Mouse (Mus musculus) embryonic facial prominence, embryonic 12.5 days (tissue): ENCODE measurements around the gene Lsamp. TPM values are rescaled to one million over a fixed set of nuclear protein-coding genes. Genes with fewer than 3 reads are reported as not detected.

Experiments
- ATAC-seq: fragments of 200-750 bp; cut with Nextera tagmentation; 2 replicates; pipeline ENCODE4 v1.8.0; 2017; ENCODE audit not compliant: insufficient number of reproducible peaks, insufficient read depth, low FRiP score, low TSS enrichment
- H3K27ac ChIP-seq: fragments of 300-500 bp; sonication (generic); 2 replicates; pipeline ENCODE4 v1.5.1; 2016; ENCODE audit warnings: mild to moderate bottlenecking
- H3K27me3 ChIP-seq: fragments of 300-500 bp; sonication (generic); 2 replicates; pipeline ENCODE4 v1.6.1; 2016; ENCODE audit warnings: mild to moderate bottlenecking, moderate library complexity
- H3K36me3 ChIP-seq: fragments of 300-500 bp; sonication (generic); 2 replicates; pipeline ENCODE4 v1.6.1; 2016; ENCODE audit warnings: mild to moderate bottlenecking
- H3K4me1 ChIP-seq: fragments of 300-500 bp; sonication (generic); 2 replicates; pipeline ENCODE4 v1.6.1; 2016
- H3K4me2 ChIP-seq: fragments of 300-500 bp; sonication (generic); replicated peaks from 2 replicates; pipeline ENCODE4 v1.6.1; 2016; ENCODE audit warnings: mild to moderate bottlenecking, moderate library complexity
- H3K4me3 ChIP-seq: fragments of 300-500 bp; sonication (generic); 2 replicates; pipeline ENCODE4 v1.5.1; 2016; ENCODE audit warnings: mild to moderate bottlenecking
- H3K9ac ChIP-seq: fragments of 300-500 bp; sonication (generic); 2 replicates; pipeline ENCODE4 v1.6.1; 2016; ENCODE audit warnings: mild to moderate bottlenecking, moderate library complexity
- H3K9me3 ChIP-seq: fragments of 300-500 bp; sonication (generic); 2 replicates; pipeline ENCODE4 v1.6.1; 2016; ENCODE audit warnings: mild to moderate bottlenecking, moderate library complexity
- WGBS: fragments of 180-500 bp; shearing (Covaris S2); methylation state at CpG from one replicate; pipeline ENCODE4 v1.1.7; 2016; 5-methylcytosine and 5-hydroxymethylcytosine counted together
- polyA plus RNA-seq: library from polyadenylated mRNA; unstranded; fragments of >200 nt; fragmentation: Nextera tagmentation; extraction: Ambion mirVana; gene quantifications from 2 replicates; pipeline ENCODE4 v1.2.1, GENCODE M21; 2016

The Lsamp gene
- polyA plus RNA-seq, 1 experiment from 2014 or later: 11.5 TPM

DNA sequence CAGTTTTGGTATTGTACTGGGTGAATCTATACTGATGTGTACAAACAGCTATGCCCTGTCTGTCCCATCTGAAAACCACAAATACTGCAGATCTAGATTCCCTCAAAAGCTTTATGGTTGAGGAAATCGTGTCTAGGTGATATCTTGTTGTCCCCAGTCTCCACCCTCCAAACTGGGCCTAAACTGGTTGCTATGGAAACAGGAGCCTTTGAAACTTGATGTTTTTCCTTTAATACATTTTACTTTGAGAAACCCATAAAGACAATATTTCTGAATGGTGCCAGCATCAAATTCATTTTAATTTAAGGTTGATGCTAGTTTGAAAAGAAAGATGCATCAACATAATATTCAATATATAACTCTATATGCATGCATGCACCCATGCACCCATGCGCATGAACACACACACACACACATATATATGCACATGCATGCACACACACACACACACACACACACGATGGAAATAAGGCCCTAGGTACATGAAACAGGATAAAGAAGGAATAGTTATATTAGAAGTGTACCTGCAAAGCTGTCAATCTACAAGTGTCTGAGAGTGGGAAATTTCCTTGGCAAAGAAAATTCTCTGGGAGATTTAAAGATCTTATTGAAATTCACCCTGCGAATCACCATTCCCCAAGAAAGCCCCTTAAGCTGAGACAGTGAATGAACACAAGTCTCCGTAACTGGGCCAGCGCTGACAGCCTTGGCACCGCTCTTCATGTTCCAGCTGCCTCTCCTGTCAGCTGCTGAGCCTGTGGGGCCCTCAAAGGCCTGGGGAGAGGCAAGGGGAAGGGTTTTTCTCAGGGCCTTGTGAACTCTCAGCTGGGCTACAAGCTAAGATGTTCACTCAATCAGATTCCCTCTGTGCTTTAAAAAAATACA, 525.2 kb downstream of the Lsamp start:
- Histone ChIP-seq H3K36me3 (no peaks in the 10 kb centered on the region), H3K9ac (no peak overlapping the region), H3K9me3 (no peaks in the 10 kb centered on the region), H3K4me3 (no peak overlapping the region), H3K27me3 (no peaks in the 10 kb centered on the region), H3K4me1 (no peaks in the 10 kb centered on the region), H3K27ac (no peak overlapping the region), H3K4me2 (no peak overlapping the region)
- no peak for ATAC-seq
- WGBS: 83% methylated on average over 7 of the region's 7 CpGs

DNA sequence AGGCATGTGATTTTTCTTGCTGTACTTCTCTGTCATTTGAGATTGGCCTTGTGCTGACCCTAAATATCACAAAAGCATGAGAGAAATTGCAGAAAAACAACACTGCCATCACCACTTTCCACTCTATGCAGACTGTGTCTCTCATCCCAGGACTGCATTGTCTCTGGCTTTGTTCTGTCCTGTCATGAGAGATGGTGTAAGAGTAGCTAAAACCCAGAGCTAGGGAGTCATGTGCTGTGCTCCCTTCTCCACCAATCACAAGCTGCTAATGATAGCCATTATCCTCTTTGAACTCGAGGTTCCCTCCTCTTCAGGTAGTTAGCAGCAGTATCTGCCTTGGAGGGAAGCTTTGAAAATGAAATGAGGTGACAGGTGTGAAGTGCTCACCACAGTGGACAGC, 552.6 kb downstream of the Lsamp start:
- Histone ChIP-seq H3K27me3 (no peaks in the 10 kb centered on the region), H3K9ac (no peak overlapping the region), H3K4me3 (no peak overlapping the region), H3K36me3 (no peaks in the 10 kb centered on the region), H3K4me2 (no peak overlapping the region), H3K4me1 (no peaks in the 10 kb centered on the region), H3K9me3 (no peaks in the 10 kb centered on the region), H3K27ac (no peak overlapping the region)
- 31% methylated on average over 1 of the region's 1 CpGs for WGBS
- no peak for ATAC-seq

DNA sequence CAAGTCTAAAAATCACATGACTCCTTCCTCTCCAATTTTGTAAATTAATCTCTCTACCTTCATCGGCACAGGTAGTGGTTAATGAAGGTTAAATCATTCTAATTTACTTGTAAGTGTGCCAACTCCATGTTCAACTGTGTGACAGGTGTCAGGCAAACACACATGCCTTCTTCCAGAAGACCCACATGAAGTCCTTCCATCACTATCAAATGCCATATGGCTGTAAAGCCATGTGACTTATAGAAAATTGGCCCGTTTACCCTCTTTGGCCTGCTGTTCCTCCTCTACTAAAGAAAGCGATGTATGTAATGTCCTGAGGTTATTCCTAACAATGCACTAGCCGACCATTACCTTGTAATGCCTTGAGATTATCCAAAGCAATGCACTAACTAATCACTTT, 565.5 kb downstream of the Lsamp start:
- WGBS: 78% methylated on average over 4 of the region's 4 CpGs

GRCm38 (mm10) chr16:40555608-40556007, 571.4 kb downstream of the Lsamp start:
- Histone ChIP-seq H3K9me3 (no peaks in the 10 kb centered on the region), H3K4me2 (no peak overlapping the region), H3K27ac (no peak overlapping the region), H3K27me3 (no peaks in the 10 kb centered on the region), H3K9ac (no peak overlapping the region), H3K36me3 (no peaks in the 10 kb centered on the region), H3K4me3 (no peak overlapping the region), H3K4me1 (no peaks in the 10 kb centered on the region)
- ATAC-seq: no peak
- 68% methylated on average over 1 of the region's 1 CpGs for WGBS

More for the DNA sequence above, 565.5 kb downstream of the Lsamp start:
- Histone ChIP-seq H3K9ac (no peak overlapping the region), H3K4me3 (no peak overlapping the region), H3K27me3 (no peaks in the 10 kb centered on the region), H3K36me3 (no peaks in the 10 kb centered on the region), H3K4me1 (no peaks in the 10 kb centered on the region), H3K27ac (no peak overlapping the region), H3K9me3 (no peaks in the 10 kb centered on the region), H3K4me2 (no peak overlapping the region)
- no peak for ATAC-seq

DNA sequence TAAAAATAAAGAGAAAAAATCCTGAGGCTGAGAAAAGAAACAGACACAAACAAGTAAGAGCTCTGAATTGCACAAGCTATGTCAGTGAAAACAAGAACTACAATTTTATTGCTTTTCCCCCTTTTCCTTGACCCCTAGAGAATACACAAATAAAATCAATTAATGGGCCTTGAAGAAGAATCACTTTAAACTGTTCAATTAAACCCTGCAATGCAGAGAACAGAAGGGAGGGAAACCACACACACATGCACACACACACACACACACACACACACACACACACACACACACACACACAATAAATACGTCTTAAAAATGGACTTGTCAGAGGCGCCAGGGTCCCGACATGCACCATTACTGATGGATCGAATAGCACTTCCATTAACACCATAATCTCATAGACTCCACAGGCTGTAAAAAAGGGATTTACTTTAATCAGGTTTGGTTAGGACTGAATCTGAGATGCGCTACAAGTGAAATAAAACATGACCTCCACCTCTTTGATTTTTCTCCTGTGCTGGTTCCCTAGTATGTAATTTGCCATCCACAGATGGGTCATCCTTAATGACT, 573.6 kb downstream of the Lsamp start:
- Histone ChIP-seq H3K4me2 (no peak overlapping the region), H3K36me3 (no peaks in the 10 kb centered on the region), H3K9ac (no peak overlapping the region), H3K9me3 (no peaks in the 10 kb centered on the region), H3K27me3 (no peaks in the 10 kb centered on the region), H3K4me3 (no peak overlapping the region), H3K27ac (no peak overlapping the region), H3K4me1 (no peaks in the 10 kb centered on the region)
- WGBS: 78% methylated on average over 5 of the region's 5 CpGs
- ATAC-seq: no peak

- H3K27me3 ChIP-seq: no peaks in the 10 kb centered on the region
- no peaks in the 10 kb centered on the region for H3K36me3 ChIP-seq
- no peak overlapping the region for H3K9ac ChIP-seq
- WGBS: 71% methylated on average over 9 of the region's 9 CpGs
- H3K27ac ChIP-seq: no peak overlapping the region
- H3K4me1 ChIP-seq: no peaks in the 10 kb centered on the region
- ATAC-seq: no peak
- no peak overlapping the region for H3K4me3 ChIP-seq
- H3K4me2 ChIP-seq: no peak overlapping the region
- H3K9me3 ChIP-seq: no peaks in the 10 kb centered on the region
Observed at GRCm38 (mm10) chr16:40567431-40567941, 583.3 kb downstream of the Lsamp start.

GRCm38 (mm10) chr16:40572085-40572745, 588.1 kb downstream of the Lsamp start:
- Histone ChIP-seq H3K27me3 (no peaks in the 10 kb centered on the region), H3K9ac (no peak overlapping the region), H3K36me3 (no peaks in the 10 kb centered on the region), H3K4me1 (no peaks in the 10 kb centered on the region), H3K27ac (no peak overlapping the region), H3K9me3 (no peaks in the 10 kb centered on the region), H3K4me3 (no peak overlapping the region), H3K4me2 (no peak overlapping the region)
- WGBS: 83% methylated on average over 12 of the region's 12 CpGs
- no peak for ATAC-seq

- H3K36me3 ChIP-seq: no peaks in the 10 kb centered on the region
- no peaks in the 10 kb centered on the region for H3K9me3 ChIP-seq
- ATAC-seq: no peak
- H3K9ac ChIP-seq: no peak overlapping the region
- 65% methylated on average over 3 of the region's 3 CpGs for WGBS
- no peak overlapping the region for H3K4me2 ChIP-seq
- no peaks in the 10 kb centered on the region for H3K4me1 ChIP-seq
- no peak overlapping the region for H3K27ac ChIP-seq
- no peaks in the 10 kb centered on the region for H3K27me3 ChIP-seq
- no peak overlapping the region for H3K4me3 ChIP-seq
Observed at GRCm38 (mm10) chr16:40582076-40582475, 597.9 kb downstream of the Lsamp start.

DNA sequence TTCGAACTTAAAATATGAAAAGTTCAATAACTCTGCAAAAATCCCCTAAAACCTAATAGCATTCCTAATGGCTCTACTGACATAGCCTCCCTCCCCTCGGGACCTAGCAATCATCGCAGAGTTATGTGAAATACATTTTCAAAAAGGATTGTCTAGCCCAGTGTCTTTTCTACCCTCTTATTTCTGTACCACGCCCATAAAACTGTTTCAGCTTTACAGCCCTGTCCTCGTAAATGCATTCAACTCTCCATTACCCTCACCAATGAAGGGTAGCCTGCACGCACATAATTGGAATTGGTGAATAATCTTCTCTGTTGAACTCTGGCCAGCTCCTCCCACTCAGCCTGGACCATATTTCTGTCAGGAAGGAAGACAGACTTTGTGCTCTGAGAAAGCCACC, 609.0 kb downstream of the Lsamp start:
- Histone ChIP-seq H3K27ac (no peak overlapping the region), H3K36me3 (no peaks in the 10 kb centered on the region), H3K9me3 (no peaks in the 10 kb centered on the region), H3K4me3 (no peak overlapping the region), H3K27me3 (no peaks in the 10 kb centered on the region), H3K4me1 (no peaks in the 10 kb centered on the region), H3K9ac (no peak overlapping the region), H3K4me2 (no peak overlapping the region)
- no peak for ATAC-seq
- WGBS: 84% methylated on average over 6 of the region's 6 CpGs

GRCm38 (mm10) chr16:40601431-40602387, 617.5 kb downstream of the Lsamp start:
- Histone ChIP-seq H3K4me1 (no peaks in the 10 kb centered on the region), H3K9me3 (no peaks in the 10 kb centered on the region), H3K27me3 (no peaks in the 10 kb centered on the region), H3K9ac (no peak overlapping the region), H3K4me3 (no peak overlapping the region), H3K4me2 (no peak overlapping the region), H3K36me3 (no peaks in the 10 kb centered on the region), H3K27ac (no peak overlapping the region)
- 44% methylated on average over 4 of the region's 4 CpGs for WGBS
- no peak for ATAC-seq

DNA sequence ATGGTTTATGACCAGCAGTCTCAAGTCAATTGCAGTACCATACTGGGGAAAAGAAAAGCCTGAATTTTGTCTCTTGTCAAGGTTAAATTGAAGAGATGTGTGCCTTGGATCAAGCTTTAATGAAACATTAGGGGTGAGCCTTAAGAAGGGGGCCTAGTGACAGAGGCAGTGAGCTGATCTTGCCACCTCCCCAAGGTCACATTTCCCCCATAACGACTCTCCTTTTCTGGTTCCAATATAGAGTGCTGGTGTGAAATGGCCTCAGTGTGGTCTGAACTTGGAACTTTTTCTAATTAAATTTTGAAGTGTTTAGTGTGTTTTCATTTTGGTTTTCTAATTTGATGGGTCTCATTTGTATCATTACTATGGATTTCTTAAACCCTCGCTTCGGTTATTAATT, 623.3 kb downstream of the Lsamp start:
- Histone ChIP-seq H3K27me3 (no peaks in the 10 kb centered on the region), H3K4me1 (no peaks in the 10 kb centered on the region), H3K9ac (no peak overlapping the region), H3K4me3 (no peak overlapping the region), H3K27ac (no peak overlapping the region), H3K4me2 (no peak overlapping the region), H3K36me3 (no peaks in the 10 kb centered on the region), H3K9me3 (no peaks in the 10 kb centered on the region)
- WGBS: 91% methylated on average over 3 of the region's 3 CpGs
- no peak for ATAC-seq
